Mouse (Mus musculus): ENCODE measurements at regions not wholly inside any gene's neighbourhood (a gene's known extent, or its start where the extent isn't known, plus 50 kb on each side); places are given as distances from the start of the nearest gene placed in this dataset.

- no peak for TF ChIP-seq CTCF (IDR thresholded peaks at IDR 0.05; ENCODE audit: borderline replicate concordance, insufficient read depth, low read length)
- no peak for TF ChIP-seq POLR2A (IDR thresholded peaks at IDR 0.05; ENCODE audit: low read depth, low read length)
Observed at GRCm38 (mm10) chr7:124914061-124914460, 530.4 kb upstream of the Kdm8 start.
